Mouse (Mus musculus): Measurements from ENCODE around the gene Ksr1. TPM values are rescaled to one million over a fixed set of nuclear protein-coding genes. Genes with fewer than 3 reads are reported as not detected.

Ksr1 gene
- polyA plus RNA-seq, 1 experiment from 2014 or later: 3.5 TPM

- ATAC-seq (ENCODE audit: low FRiP score): no peak
- H3K9me3 ChIP-seq: no peaks in the 10 kb centered on the region
- no peaks in the 10 kb centered on the region for H3K36me3 ChIP-seq
- peaks cover 24% of the 10 kb centered on the region for H3K4me1 ChIP-seq (replicated peaks)
- no peak overlapping the region for H3K4me3 ChIP-seq
- H3K9ac ChIP-seq: no peak overlapping the region
- WGBS: 91% methylated on average over 5 of the region's 5 CpGs
- H3K27me3 ChIP-seq: no peaks in the 10 kb centered on the region
- no peak overlapping the region for H3K4me2 ChIP-seq
- no peak overlapping the region for H3K27ac ChIP-seq
Measured at GRCm38 (mm10) chr11:79133051-79133450, 13.2 kb downstream of the Ksr1 start.

- 69% methylated on average over 9 of the region's 9 CpGs for WGBS
Measured at GRCm38 (mm10) chr11:79131949-79132411, 14.2 kb downstream of the Ksr1 start.

GRCm38 (mm10) chr11:79129388-79130356 lies 16.5 kb downstream of the Ksr1 start:
- no peak overlapping the region for H3K4me2 ChIP-seq
- H3K9me3 ChIP-seq: no peaks in the 10 kb centered on the region
- WGBS: 85% methylated on average over 13 of the region's 13 CpGs
- H3K4me1 ChIP-seq (replicated peaks): peaks cover 12% of the 10 kb centered on the region; the same call in 1 of the 2 replicates
- H3K27me3 ChIP-seq: no peaks in the 10 kb centered on the region
- H3K36me3 ChIP-seq: no peaks in the 10 kb centered on the region
- H3K27ac ChIP-seq: no peak overlapping the region
- no peak overlapping the region for H3K9ac ChIP-seq
- no peak for ATAC-seq (ENCODE audit: low FRiP score)
- H3K4me3 ChIP-seq: no peak overlapping the region

More at GRCm38 (mm10) chr11:79131949-79132411, 14.2 kb downstream of the Ksr1 start:
- Histone ChIP-seq H3K4me2 (no peak overlapping the region), H3K27ac (no peak overlapping the region), H3K4me1 (replicated peaks) (peaks cover 24% of the 10 kb centered on the region), H3K27me3 (no peaks in the 10 kb centered on the region), H3K9ac (no peak overlapping the region), H3K9me3 (no peaks in the 10 kb centered on the region), H3K4me3 (no peak overlapping the region), H3K36me3 (no peaks in the 10 kb centered on the region)
- ATAC-seq (ENCODE audit: low FRiP score): no peak

- WGBS: 93% methylated on average over 7 of the region's 7 CpGs
- Histone ChIP-seq H3K27ac (no peak overlapping the region), H3K4me2 (no peak overlapping the region), H3K27me3 (no peaks in the 10 kb centered on the region), H3K4me1 (replicated peaks) (peaks cover 12% of the 10 kb centered on the region; the same call in 1 of the 2 replicates), H3K9me3 (no peaks in the 10 kb centered on the region), H3K4me3 (no peak overlapping the region), H3K36me3 (no peaks in the 10 kb centered on the region), H3K9ac (no peak overlapping the region)
- no peak for ATAC-seq (ENCODE audit: low FRiP score)
Measured at GRCm38 (mm10) chr11:79128233-79128632, 18.0 kb downstream of the Ksr1 start.

- H3K4me3 ChIP-seq: no peak overlapping the region
- H3K9me3 ChIP-seq: no peaks in the 10 kb centered on the region
- no peak for ATAC-seq (ENCODE audit: low FRiP score)
- H3K36me3 ChIP-seq: no peaks in the 10 kb centered on the region
- H3K4me2 ChIP-seq: no peak overlapping the region
- no peak overlapping the region for H3K27ac ChIP-seq
- 0 out of 2 replicates have a peak overlapping the region, but pooled peaks have one; percentile 1 for H3K9ac ChIP-seq
- no peaks in the 10 kb centered on the region for H3K27me3 ChIP-seq
- peaks cover 9% of the 10 kb centered on the region; the same call in 1 of the 2 replicates for H3K4me1 ChIP-seq (replicated peaks)
- 87% methylated on average over 3 of the region's 3 CpGs for WGBS
Measured at GRCm38 (mm10) chr11:79126963-79127362, 19.2 kb downstream of the Ksr1 start.

GRCm38 (mm10) chr11:79125775-79126174 lies 20.4 kb downstream of the Ksr1 start:
- no peak for ATAC-seq (ENCODE audit: low FRiP score)
- no peak overlapping the region for H3K9ac ChIP-seq
- H3K4me1 ChIP-seq (replicated peaks): peaks cover 10% of the 10 kb centered on the region
- no peaks in the 10 kb centered on the region for H3K9me3 ChIP-seq
- H3K4me2 ChIP-seq: no peak overlapping the region
- H3K4me3 ChIP-seq: no peak overlapping the region
- H3K27me3 ChIP-seq: no peaks in the 10 kb centered on the region
- WGBS: 85% methylated on average over 8 of the region's 8 CpGs
- no peak overlapping the region for H3K27ac ChIP-seq
- H3K36me3 ChIP-seq: no peaks in the 10 kb centered on the region

- Histone ChIP-seq H3K4me3 (no peak overlapping the region), H3K27me3 (no peaks in the 10 kb centered on the region), H3K36me3 (no peaks in the 10 kb centered on the region), H3K9ac (no peak overlapping the region), H3K4me1 (replicated peaks) (peaks cover 23% of the 10 kb centered on the region), H3K4me2 (no peak overlapping the region), H3K27ac (no peak overlapping the region), H3K9me3 (no peaks in the 10 kb centered on the region)
- ATAC-seq (ENCODE audit: low FRiP score): no peak
- 86% methylated on average over 10 of the region's 10 CpGs for WGBS
Measured at GRCm38 (mm10) chr11:79122556-79122955, 23.7 kb downstream of the Ksr1 start.

GRCm38 (mm10) chr11:79120087-79120486 lies 26.1 kb downstream of the Ksr1 start:
- ATAC-seq (ENCODE audit: low FRiP score): no peak
- H3K4me1 ChIP-seq (replicated peaks): peaks cover 42% of the 10 kb centered on the region
- no peak overlapping the region for H3K4me3 ChIP-seq
- no peaks in the 10 kb centered on the region for H3K9me3 ChIP-seq
- H3K27me3 ChIP-seq: no peaks in the 10 kb centered on the region
- no peak overlapping the region for H3K27ac ChIP-seq
- H3K9ac ChIP-seq: no peak overlapping the region
- H3K4me2 ChIP-seq: no peak overlapping the region
- 85% methylated on average over 3 of the region's 3 CpGs for WGBS
- H3K36me3 ChIP-seq: no peaks in the 10 kb centered on the region

- H3K9ac ChIP-seq: no peak overlapping the region
- 58% methylated on average over 5 of the region's 5 CpGs for whole genome bisulfite sequencing
- no peak overlapping the region for H3K4me3 ChIP-seq
- H3K36me3 ChIP-seq: no peaks in the 10 kb centered on the region
- no peak overlapping the region for H3K27ac ChIP-seq
- no peak for ATAC-seq (ENCODE audit: low FRiP score)
- no peaks in the 10 kb centered on the region for H3K9me3 ChIP-seq
- no peaks in the 10 kb centered on the region for H3K27me3 ChIP-seq
- H3K4me2 ChIP-seq: no peak overlapping the region
- H3K4me1 ChIP-seq (replicated peaks): peaks cover 44% of the 10 kb centered on the region
Measured at GRCm38 (mm10) chr11:79118918-79119377, 27.3 kb downstream of the Ksr1 start.

GRCm38 (mm10) chr11:79116665-79117064 lies 29.5 kb downstream of the Ksr1 start:
- Histone ChIP-seq H3K9ac (peak overlapping the region; percentile 13; the same call in 1 of the 2 replicates), H3K27ac (peak overlapping the region; percentile 70), H3K4me3 (no peak overlapping the region), H3K27me3 (no peaks in the 10 kb centered on the region), H3K4me1 (replicated peaks) (peaks cover 46% of the 10 kb centered on the region), H3K4me2 (no peak overlapping the region), H3K9me3 (no peaks in the 10 kb centered on the region), H3K36me3 (no peaks in the 10 kb centered on the region)
- ATAC-seq (ENCODE audit: low FRiP score): peak; percentile 32; the same call in 1 of the 2 replicates
- 12% methylated on average over 9 of the region's 9 CpGs for WGBS

- WGBS: 72% methylated on average over 8 of the region's 8 CpGs
- H3K27ac ChIP-seq: no peak overlapping the region
- H3K4me2 ChIP-seq: no peak overlapping the region
- H3K36me3 ChIP-seq: no peaks in the 10 kb centered on the region
- H3K9ac ChIP-seq: no peak overlapping the region
- H3K4me1 ChIP-seq (replicated peaks): peaks cover 42% of the 10 kb centered on the region
- no peak overlapping the region for H3K4me3 ChIP-seq
- no peaks in the 10 kb centered on the region for H3K9me3 ChIP-seq
- no peak for ATAC-seq (ENCODE audit: low FRiP score)
- H3K27me3 ChIP-seq: no peaks in the 10 kb centered on the region
Measured at GRCm38 (mm10) chr11:79115659-79116058, 30.5 kb downstream of the Ksr1 start.

- no peak overlapping the region for H3K27ac ChIP-seq
- WGBS: 68% methylated on average over 6 of the region's 6 CpGs
- no peak for ATAC-seq (ENCODE audit: low FRiP score)
Measured at GRCm38 (mm10) chr11:79114061-79114460, 32.1 kb downstream of the Ksr1 start.

More at GRCm38 (mm10) chr11:79114061-79114460, 32.1 kb downstream of the Ksr1 start:
- Histone ChIP-seq H3K4me2 (no peak overlapping the region), H3K4me1 (replicated peaks) (peaks cover 33% of the 10 kb centered on the region), H3K4me3 (no peak overlapping the region), H3K27me3 (no peaks in the 10 kb centered on the region), H3K36me3 (no peaks in the 10 kb centered on the region), H3K9ac (no peak overlapping the region), H3K9me3 (no peaks in the 10 kb centered on the region)
